Mouse (Mus musculus) thymus, adult 2 months (tissue): ENCODE results near the gene Snhg11.

Experiments used
- CTCF ChIP-seq: fragments of 200-500 bp; IDR thresholded peaks from 2 replicates; pipeline ENCODE4 v1.5.1; 2012; ENCODE audit warnings: mild to moderate bottlenecking, control low read depth, low read length, moderate library complexity, borderline replicate concordance; ENCODE audit not compliant: control insufficient read depth, poor library complexity, insufficient read depth; ENCODE audit errors: extremely low read depth
- POLR2A ChIP-seq: fragments of 200-500 bp; IDR thresholded peaks from 2 replicates; pipeline ENCODE4 v1.6.1; 2012; ENCODE audit warnings: mild to moderate bottlenecking, low read length, control low read depth, moderate library complexity; ENCODE audit not compliant: control insufficient read depth, poor library complexity, insufficient read depth; ENCODE audit errors: extremely low read depth

DNA sequence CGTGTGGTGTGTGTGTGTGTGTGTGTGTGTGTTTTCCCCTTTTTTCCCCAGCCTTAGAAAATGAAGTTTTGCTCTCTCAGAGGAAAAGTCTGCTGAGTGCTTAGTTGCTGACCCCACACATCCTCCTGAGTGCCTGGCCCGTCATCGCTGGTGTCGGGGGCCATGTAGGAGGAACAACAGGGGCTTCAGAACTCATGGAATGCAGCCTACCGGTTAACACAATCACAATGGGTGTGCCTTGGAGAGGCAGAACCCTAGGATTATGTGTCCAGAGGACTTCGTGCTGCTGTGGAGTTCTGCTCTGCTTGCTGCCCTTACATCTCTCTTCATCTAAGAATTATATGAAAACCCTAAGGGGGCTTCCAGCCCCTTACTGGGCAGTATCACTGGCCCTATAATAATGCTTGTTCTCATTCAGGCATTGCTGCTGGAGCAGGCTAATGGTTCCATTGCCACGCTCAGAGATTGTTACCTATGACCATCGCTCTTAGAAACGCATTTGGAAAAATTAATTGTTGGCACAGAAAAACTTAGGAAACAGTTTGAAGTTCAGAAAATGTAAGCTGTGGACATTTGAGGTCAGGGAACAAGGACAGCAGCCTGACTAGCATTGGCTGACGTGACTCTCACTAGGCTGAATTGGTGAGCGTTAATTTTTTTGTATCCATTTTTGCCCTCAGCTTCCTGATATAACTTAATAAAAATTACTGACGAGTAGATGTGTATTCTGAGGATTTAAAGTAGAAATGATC is 10.2 kb upstream of the Snhg11 start:
- TF ChIP-seq POLR2A (no peak), CTCF (no peak)
